Mouse (Mus musculus) heart, embryonic 11.5 days (tissue): ENCODE measurements around the gene C77080. TPM values are rescaled to one million over a fixed set of nuclear protein-coding genes. Genes with fewer than 3 reads are reported as not detected.

Experiments used
- ATAC-seq: fragments of 200-750 bp; cut with Nextera tagmentation; replicated peaks from 2 replicates; pipeline ENCODE4 v1.8.0; 2017; ENCODE audit warnings: moderate library complexity; ENCODE audit not compliant: insufficient number of reproducible peaks, low FRiP score, low TSS enrichment
- H3K27ac ChIP-seq: fragments of 300-500 bp; sonication (generic); 2 replicates; pipeline ENCODE4 v1.5.1; 2014; ENCODE audit warnings: mild to moderate bottlenecking, low read depth, low read length
- H3K27me3 ChIP-seq: fragments of 300-500 bp; sonication (generic); 2 replicates; pipeline ENCODE4 v1.6.1; 2014; ENCODE audit warnings: mild to moderate bottlenecking, low read length, mixed read lengths; ENCODE audit not compliant: control insufficient read depth, insufficient read depth
- H3K36me3 ChIP-seq: fragments of 300-500 bp; sonication (generic); 2 replicates; pipeline ENCODE4 v1.6.1; 2014; ENCODE audit warnings: mild to moderate bottlenecking, low read length, moderate library complexity, mixed read lengths; ENCODE audit not compliant: control insufficient read depth, insufficient read depth
- H3K4me1 ChIP-seq: fragments of 300-500 bp; sonication (generic); 2 replicates; pipeline ENCODE4 v1.6.1; 2014; ENCODE audit warnings: low read length; ENCODE audit not compliant: control insufficient read depth, insufficient read depth
- H3K4me2 ChIP-seq: fragments of 300-500 bp; sonication (generic); 2 replicates; pipeline ENCODE4 v1.6.1; 2014; ENCODE audit warnings: mild to moderate bottlenecking, moderate library complexity
- H3K4me3 ChIP-seq: fragments of 300-500 bp; sonication (generic); 2 replicates; pipeline ENCODE4 v1.5.1; 2014; ENCODE audit warnings: low read depth, low read length
- H3K9ac ChIP-seq: fragments of 300-500 bp; sonication (generic); 2 replicates; pipeline ENCODE4 v1.6.1; 2014; ENCODE audit warnings: mild to moderate bottlenecking, low read depth, low read length, moderate library complexity
- H3K9me3 ChIP-seq: fragments of 300-500 bp; sonication (generic); replicated peaks from 2 replicates; pipeline ENCODE4 v1.6.1; 2016; ENCODE audit warnings: low read length; ENCODE audit not compliant: control insufficient read depth
- WGBS: fragments of 180-500 bp; shearing (Covaris S2); extraction: QIAGEN DNeasy Blood & Tissue Kit; methylation state at CpG from one replicate; pipeline ENCODE4 v1.1.7; 2014; ENCODE audit not compliant: insufficient replicate concordance; 5-methylcytosine and 5-hydroxymethylcytosine counted together
- microRNA-seq: library from miRNA; unstranded; fragments of <30 nt; microRNA quantifications from one replicate; pipeline ENCODE4, GENCODE M21; 2016; ENCODE audit warnings: borderline number of aligned reads
- polyA plus RNA-seq: library from polyadenylated mRNA; unstranded; fragments of >200 nt; fragmentation: Nextera tagmentation; extraction: Ambion mirVana; gene quantifications from 2 replicates; pipeline ENCODE4 v1.2.1, GENCODE M21; 2014

C77080 gene
- polyA plus RNA-seq, 1 experiment from 2014 or later, result 1.5 TPM

- Histone ChIP-seq H3K9ac (no peak overlapping the region), H3K36me3 (peaks cover 12% of the 10 kb centered on the region; the same call in 1 of the 2 replicates), H3K9me3 (no peaks in the 10 kb centered on the region), H3K4me1 (no peaks in the 10 kb centered on the region), H3K4me3 (no peak overlapping the region), H3K27me3 (no peaks in the 10 kb centered on the region), H3K27ac (no peak overlapping the region), H3K4me2 (no peak overlapping the region)
- 78% methylated on average over 1 of the region's 1 CpGs for WGBS
- no peak for ATAC-seq
Measured at GRCm38 (mm10) chr4:129179560-129179959, 81.6 kb downstream of the C77080 start.

- Histone ChIP-seq H3K36me3 (peaks cover 25% of the 10 kb centered on the region), H3K4me1 (no peaks in the 10 kb centered on the region), H3K27me3 (no peaks in the 10 kb centered on the region), H3K4me2 (no peak overlapping the region), H3K27ac (no peak overlapping the region), H3K4me3 (no peak overlapping the region), H3K9me3 (no peaks in the 10 kb centered on the region), H3K9ac (no peak overlapping the region)
- ATAC-seq, result no peak
- 69% methylated on average over 1 of the region's 1 CpGs for WGBS
Measured at GRCm38 (mm10) chr4:129172529-129172928, 88.7 kb downstream of the C77080 start.

Small RNA genes lying within 50 kb of the gene (microRNA-seq; reads per million reads assigned to microRNA genes)
- not detected for gene Gm22994

Other genes with a start within 250 kb of the C77080 start
- gene Rnf19b, start 203.1 kb downstream of the C77080 start, polyA plus RNA-seq, result 5.8 and 7.1 TPM in 2 replicates
- 0.30 and 0.66 TPM in 2 replicates for gene Tmem54, start 155.9 kb downstream of the C77080 start, polyA plus RNA-seq
- gene Hpca, start 139.4 kb downstream of the C77080 start, polyA plus RNA-seq, result 1.7 and 2.3 TPM in 2 replicates
- gene Fndc5, start 124.4 kb downstream of the C77080 start, polyA plus RNA-seq, result 5.3 and 5.4 TPM in 2 replicates
- gene S100pbp, start 71.7 kb downstream of the C77080 start, polyA plus RNA-seq, result 18.6 and 18.7 TPM in 2 replicates
- gene Yars, start 71.6 kb downstream of the C77080 start, polyA plus RNA-seq, result 54.9 and 55.4 TPM in 2 replicates
- gene Sync, start 26.2 kb upstream of the C77080 start, polyA plus RNA-seq, result 0.56 and 1.2 TPM in 2 replicates
- gene Rbbp4, start 74.0 kb upstream of the C77080 start, polyA plus RNA-seq, result 319 and 337 TPM in 2 replicates
- gene Zbtb8os, start 74.3 kb upstream of the C77080 start, polyA plus RNA-seq, result 54.4 and 56.5 TPM in 2 replicates
- 7.7 and 7.9 TPM in 2 replicates for gene Zbtb8a, start 116.7 kb upstream of the C77080 start, polyA plus RNA-seq
- gene Zbtb8b, start 179.4 kb upstream of the C77080 start, polyA plus RNA-seq, result 5.5 and 5.8 TPM in 2 replicates
- gene Bsdc1, start 200.2 kb upstream of the C77080 start, polyA plus RNA-seq, result 24.1 and 24.6 TPM in 2 replicates
- not detected in 2 replicates for gene Tssk3, start 229.6 kb upstream of the C77080 start, polyA plus RNA-seq
- not detected in 2 replicates for gene Fam229a, start 229.8 kb upstream of the C77080 start, polyA plus RNA-seq